Mouse (Mus musculus) ovary, adult 18-20 months (tissue): ENCODE measurements at regions not wholly inside any gene's neighbourhood (a gene's known extent, or its start where the extent isn't known, plus 50 kb on each side); places are given as distances from the start of the nearest gene placed in this dataset.

Experiments
- DNase-seq: peaks from one replicate; pipeline ENCODE4 v3.0.0; 2022; ENCODE audit warnings: low spot score, mixed read lengths

DNA sequence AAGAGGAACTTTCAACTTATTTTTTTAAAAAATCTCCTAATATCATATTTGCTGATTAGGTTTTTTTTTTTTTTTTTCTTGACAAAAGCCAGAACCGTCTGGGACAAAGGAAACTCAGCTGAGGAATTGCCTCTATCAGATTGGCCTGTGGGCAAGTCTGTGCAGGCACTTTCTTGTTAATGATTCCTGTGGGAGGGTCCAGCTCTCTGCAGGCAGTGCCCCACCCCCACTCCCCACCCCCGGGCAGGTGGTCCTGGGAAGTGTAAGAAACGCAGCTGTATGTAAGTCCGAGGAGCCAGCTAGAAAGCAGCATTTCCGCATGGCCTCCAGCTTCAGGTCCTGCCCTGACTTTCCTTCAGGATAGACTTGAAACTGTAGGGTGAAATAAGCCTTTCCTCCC lies 377.7 kb downstream of the Sox2 start:
- no peak for DNase-seq

DNA sequence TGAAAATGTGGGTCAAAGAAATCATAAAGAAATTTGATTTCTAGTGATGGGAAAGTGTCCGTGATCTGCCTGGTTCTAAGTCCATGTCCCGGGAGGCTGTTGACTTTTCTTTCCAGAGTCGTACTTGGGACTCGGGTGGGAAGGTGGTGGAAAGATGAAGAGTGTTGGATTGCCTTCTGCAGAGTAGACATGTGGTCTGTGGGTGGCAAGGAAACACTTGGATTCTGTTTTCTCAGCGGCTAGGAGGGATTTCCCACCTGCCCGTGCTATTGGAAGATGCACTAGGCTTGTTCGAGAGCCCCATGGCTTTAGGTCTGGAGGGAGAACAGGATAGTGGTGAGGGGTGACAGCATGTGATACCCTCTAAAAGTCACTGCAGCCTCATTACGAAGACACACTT lies 379.7 kb downstream of the Sox2 start:
- no peak for DNase-seq

DNA sequence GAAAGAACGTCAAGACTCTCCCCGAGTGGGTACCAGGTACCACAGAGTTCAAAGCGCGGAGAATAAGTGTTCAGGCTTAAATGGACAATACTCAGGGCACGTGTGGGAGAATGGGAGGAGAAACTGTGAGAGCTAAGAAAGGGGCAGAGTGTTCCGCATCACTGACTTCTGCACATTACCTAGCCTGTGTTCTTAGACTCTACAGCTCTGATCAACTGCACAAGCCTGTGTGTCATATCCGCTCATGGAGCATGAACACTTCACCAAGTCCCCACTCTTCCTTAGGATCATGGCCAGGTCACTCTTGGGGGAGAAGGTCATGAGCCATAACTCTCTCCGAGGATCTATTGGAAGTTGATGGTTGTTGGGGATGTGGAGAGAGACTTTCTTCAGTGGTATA lies 383.4 kb downstream of the Sox2 start:
- no peak for DNase-seq

DNA sequence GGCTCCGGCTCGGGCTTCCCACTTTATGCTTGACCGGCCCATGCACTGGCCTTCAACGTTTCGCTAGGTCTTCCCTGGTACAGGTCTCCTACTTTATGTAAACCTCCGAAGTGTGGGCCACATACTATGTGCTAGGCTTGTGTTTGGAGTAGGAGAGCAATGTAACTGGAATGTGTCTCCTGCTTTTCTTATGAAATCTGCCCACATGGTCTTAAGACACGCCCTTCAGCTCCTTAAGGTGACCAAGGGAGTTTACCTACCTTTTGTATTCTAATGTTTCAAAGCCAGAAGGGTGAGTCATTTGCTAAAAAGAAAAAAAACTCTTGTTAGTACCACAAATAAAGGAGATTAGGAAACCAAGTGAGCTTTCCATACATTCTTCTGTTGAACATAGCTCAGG lies 385.0 kb downstream of the Sox2 start:
- no peak for DNase-seq

DNA sequence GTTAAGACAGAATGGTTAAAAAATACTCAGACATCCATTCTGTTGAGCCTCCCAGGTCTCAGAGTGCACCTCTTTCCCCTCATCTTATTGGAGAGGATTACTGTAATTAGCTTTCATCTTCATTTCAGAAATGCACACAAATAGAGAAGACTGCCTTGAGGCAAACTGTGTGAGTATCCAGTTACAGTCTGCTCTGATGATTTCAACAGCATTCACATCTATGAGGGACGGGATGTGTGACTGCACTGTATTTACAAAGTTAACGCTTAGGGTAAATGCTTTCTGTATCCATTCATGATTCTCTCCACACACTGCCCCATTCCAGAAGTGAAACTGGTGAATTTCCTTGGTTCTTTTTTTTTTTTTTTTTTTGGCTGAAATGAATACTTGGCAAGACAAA lies 393.5 kb downstream of the Sox2 start:
- DNase-seq: no peak

DNA sequence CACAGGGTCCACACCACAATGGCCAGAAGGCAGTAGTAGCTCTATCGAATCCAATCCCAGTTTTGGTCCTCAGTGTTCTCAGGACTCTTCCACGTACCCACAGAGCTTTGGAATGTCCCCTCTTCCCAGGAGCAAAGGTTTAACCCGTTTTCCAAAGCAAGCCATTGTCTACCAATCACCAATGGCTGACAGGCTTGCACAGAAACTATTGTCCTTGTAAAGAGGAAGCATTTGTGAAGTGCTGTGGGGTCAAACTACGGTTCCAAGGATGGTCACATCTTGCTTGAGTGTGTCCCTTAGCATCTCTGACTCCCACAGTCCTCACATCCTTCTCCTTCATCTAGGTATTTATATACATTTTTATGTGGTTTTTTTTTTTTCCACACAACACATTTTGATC lies 409.2 kb downstream of the Sox2 start:
- DNase-seq: no peak

DNA sequence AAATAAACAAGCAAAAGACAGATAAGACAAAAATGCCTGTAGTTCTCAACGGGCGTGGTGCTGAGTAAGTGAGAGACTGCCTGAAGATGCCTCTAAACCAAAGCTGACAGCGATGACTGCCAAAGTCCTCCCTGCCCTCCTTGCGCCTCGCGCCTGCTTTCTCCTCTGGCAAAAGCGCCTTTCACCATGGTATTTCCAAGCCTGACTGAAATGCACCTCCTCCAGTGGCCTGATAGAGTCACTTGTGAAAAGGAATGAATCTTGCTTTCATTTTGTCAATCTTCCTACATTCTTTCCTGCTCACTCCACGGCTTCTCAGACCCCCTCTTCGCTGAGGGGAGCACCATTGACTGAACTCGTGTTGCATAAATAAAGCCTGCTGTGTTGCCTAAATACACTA lies 409.8 kb downstream of the Sox2 start:
- DNase-seq: no peak

DNA sequence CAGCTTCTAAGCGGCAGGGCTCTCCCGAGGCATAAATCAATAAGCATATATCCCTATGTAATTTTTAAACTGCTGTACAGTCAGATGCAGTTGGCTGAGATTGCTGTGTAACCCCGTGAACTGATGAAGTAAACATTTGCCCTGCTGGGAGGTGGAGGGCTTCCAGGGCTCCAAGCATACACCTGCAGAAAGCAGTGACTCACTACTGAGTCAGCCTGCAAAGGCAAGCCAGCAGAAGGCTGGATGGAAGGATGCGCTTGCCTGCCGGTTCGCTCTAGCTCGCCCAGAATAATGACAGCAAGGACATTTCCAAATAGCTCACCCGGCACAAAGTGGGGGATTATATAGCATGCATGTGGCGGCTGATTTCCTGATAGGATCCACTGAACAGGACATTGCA lies 416.6 kb downstream of the Sox2 start:
- no peak for DNase-seq

DNA sequence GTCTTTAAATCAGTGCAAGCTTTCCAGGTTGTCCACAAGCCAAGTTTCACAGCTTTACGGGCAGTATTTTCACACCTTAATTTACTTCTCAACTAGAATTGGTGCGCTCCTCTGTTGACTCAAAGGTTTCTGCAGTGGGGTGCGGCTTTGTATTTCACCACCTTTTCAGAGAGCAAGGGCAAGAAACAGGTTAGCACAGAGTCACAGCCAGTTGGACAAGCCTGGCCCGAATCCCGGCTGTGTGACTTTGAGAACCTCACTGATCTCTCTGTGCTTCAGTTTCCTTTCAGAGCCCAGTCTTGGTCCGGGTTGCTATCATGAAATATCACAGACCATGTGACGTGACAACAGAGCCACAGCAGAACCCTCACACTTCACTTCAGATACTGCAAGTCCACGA lies 418.4 kb downstream of the Sox2 start:
- no peak for DNase-seq

DNA sequence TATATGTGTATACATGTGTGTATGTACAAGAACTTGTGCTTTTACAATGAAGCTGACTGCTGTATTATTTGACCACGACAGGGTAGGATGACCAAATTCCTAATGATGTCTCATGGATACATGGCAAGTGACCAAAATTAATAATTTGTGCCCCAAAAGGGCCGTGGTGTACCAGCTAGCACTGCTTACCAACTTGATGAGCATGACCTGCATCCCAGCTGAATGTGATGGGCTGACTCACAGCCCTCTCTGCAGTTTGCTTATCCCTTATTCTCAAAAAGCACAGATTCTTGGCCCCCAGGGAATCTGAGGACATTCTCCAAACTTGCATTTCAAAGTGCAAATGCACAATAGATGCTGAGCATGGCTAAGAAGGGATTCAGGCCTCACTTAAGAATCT lies 420.8 kb downstream of the Sox2 start:
- DNase-seq: no peak

DNA sequence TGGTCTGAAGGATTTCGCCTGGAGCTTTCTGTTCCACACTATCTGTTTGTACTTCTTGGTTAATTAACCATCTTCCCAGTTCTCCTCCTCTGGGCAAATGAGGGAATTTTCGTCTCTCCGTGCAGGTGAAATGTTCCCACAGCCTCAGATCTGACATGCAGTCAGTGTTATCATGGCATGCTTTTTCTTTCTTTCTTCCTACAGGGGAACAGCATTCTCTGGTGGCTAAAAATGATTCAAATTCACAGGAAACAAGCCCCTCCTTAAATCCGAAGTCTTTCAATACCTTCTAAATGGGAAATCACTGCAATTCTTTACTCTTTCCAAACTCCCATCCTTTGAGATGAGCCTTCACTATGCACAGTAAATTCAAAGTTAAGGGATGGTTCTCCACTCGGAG lies 429.7 kb downstream of the Sox2 start:
- no peak for DNase-seq

DNA sequence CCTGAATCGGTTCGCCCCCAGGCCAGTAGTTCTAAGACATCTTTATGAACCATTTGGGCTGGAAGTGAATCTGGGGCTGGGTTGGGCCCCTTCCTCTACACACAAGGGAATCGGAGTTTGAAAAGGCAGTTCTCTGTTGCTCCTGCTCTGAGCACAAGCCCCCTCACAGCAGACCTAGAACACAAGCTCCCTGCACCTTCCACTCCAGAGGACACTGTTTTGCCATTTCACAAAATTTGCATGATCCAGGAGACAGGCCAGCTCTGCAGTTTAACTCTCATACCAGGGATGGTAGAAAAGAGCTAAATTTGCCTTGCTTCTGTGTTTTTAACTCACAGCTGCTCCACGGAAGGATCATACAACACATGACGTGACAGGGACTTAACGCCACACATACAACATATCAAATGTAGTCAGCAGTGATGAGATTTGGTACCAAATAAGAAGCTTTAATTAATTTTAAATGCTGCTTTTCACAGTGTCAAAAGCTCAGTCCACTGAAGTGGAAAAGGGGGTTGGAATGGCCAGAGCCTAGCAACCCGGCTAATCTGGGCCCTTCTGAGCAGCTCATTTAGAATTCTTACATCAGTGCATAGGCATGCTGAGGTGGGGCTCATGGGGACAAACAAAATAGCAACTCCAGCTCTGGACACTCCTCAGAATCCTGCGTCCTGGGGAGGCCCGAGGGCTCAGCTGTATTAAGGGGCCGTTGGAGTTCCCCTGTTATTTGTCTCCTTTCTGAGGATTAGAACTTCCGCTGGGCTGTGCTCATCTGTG lies 434.1 kb downstream of the Sox2 start:
- DNase-seq: no peak

DNA sequence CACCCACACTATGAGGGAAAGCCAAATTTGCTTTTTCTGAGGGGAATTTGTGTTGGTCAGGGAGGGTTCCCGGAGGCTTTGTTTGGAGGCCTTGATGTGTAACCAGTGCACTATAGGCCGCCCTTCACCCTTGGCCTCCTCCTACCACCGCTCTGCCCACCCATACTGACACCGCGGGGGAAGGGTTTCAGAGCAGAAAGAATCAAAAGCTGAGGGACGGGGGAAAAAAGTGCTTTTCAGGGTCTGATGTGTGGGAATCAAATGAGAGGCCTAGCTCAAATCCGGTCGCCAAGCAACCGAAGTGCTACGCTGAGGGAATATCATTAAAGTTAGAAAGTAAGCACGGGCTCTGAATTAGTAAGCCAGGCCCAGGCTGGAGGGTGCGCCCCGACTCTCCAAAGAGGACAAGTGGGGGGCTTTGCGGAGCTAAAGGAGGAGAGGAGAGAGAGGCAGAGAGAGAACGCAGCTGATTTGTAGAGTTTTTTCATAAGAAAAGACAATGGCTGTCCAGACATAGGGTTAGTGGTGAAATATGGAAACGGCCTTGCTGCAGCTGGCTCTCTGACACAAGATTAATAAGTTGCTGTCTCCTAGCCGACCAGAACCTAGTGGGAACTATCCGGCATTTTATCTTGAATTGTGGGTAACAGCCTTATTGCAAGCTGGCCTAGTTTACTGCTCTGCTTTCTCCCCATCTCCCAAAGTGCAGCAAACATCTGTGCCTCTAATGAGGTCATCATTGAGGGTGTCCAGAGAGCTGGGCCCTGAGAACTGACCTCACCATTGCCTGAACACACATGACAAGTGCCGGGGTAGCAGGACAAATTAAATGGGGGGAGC lies 438.3 kb downstream of the Sox2 start:
- no peak for DNase-seq

DNA sequence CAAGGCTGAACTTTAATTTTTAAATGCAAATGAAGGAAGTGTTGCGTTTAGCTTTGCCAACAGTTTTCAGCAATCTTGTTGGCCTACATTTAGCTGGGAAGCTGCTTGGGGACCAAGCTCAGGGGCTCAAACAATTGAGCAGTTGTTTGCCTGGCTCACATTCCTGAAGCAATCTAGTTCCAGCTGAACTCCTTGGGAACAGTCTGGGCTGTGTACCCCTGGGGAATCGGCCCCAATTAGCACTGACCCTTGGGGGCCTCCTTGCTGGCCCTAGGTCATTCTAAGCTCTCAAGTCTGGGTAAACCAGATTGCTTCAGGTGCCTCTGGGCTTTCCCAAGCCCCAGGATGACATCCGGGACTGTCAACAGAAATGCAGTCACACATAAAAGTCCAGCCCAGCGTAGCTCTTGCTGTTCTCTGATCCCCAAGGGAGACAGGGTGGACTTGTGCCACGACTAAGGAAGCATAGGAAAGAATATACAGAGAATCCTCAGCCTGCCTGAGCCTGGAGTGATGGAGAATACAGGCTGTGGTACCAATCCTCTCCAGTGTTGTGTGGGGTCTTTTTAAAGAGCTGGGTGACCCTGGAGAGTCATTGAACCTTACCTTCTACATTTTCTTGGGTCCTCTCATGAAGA lies 440.4 kb downstream of the Sox2 start:
- no peak for DNase-seq

DNA sequence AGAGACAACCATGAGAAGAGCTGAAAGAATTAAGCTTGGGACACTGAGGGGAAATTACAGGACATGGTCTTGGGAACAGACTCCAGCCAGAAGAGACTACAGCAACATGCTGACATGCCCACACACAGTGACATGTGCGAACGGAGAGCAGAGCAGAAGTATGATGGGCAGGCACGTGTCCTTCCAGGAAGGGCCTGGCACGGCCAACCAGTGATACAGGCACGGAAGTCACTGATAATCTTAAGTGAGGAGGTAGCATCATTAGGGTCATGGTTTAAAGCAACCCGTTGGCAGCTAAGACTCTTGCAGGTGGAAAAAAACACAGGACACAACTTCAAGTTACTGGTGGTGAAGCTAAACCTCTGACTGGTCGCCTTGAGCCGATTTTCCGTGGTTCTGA lies 442.8 kb downstream of the Sox2 start:
- DNase-seq: no peak

DNA sequence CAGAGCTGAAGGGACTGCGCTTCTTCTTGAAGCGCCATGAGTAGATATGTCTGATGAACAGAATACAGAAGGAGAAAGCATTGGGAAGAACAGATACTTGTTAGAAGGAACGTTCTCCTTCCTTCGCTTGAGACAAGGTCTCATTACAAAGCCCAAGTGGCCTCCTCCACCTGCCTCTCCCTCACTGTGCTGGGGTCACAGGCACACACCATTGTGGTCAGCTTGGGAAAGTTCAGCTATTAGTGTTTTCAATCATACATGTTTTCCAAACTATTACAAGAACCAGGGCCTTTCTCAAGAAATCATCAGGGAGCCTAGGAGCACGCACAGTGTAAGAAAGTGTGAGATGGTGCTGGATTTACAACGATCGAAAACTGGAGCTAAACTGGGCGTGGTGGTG lies 445.0 kb downstream of the Sox2 start:
- DNase-seq: no peak

DNA sequence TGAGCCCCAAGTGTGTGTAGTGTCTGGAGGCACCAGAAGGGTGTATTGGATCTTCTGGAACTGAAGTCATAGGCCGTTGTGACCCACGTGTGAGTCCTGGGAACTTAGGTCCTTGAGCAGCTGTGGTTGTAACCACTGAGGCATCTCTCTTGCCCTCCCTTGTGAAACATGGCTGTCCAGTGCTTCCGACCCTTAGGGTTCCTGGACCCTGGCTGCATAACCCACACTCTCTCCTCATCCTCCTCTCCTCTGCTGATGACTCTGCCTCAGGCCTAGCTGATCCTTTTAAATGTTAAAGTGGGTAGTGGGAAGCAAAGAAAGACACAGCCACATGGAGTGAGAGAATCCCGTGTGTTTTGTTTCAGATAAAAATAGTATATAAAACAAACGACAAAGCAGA lies 446.2 kb downstream of the Sox2 start:
- no peak for DNase-seq

DNA sequence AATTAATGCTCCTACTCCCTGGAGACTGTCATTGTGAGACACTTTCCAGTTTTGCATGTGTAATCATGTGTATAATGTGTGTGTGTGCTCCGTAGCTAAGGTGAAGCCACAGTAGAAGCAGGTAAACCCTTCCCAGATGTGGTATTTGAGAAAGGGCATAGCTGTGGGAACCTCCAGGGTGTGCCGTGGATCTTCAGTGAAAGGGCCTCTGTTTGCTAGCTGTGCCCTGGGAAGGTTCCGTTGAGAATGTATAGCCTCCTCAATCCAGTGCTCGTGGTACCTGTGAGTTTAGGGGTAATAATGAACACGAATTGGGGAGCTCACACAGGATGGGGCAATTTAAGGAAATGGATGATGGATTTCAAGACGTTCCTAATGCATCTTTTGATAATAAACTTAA lies 447.6 kb downstream of the Sox2 start:
- no peak for DNase-seq

DNA sequence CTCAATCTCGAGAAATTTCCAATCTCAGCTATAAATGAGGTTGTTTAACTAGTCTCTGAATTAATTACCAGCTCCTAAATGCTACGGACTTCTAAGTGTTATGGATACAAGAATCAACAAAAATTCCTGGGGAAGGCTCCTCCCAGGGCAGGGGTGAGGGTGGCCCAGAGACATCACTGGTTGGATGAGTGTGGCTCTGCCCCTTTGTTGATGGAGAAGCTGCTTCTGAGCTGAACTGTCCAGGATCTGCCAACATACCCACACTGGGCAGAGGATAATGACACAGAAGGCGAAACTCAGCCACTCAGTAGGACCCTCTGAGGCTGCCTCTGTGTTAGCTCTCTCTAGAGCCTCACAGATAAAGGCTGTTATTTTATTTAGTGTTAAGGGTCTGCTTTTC lies 449.0 kb downstream of the Sox2 start:
- DNase-seq: no peak

DNA sequence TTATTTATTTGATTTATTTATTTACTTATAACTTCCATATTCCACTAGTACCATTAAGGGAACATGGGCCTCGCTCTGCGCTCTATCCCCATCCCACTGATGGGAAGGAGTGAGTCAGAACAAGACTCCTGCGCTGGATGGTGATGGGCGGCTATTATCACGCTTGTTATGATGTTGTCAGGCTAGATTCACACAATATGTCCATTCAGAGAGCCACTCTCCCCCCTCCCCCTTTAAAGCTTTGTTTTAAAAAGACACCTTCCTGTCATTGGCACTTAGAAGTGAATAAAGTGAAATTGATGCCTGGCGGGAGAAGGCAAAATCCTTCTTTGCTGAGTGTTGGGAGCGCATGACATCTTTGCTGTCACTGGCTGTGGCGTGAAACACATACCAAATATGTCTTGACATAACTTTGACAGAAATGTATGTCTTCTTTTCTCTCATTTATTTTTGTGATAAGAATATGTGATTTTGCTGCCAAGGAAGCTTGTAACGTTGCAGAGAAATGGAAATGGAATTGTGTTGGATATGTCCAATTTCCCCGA lies 449.7 kb downstream of the Sox2 start:
- no peak for DNase-seq

DNA sequence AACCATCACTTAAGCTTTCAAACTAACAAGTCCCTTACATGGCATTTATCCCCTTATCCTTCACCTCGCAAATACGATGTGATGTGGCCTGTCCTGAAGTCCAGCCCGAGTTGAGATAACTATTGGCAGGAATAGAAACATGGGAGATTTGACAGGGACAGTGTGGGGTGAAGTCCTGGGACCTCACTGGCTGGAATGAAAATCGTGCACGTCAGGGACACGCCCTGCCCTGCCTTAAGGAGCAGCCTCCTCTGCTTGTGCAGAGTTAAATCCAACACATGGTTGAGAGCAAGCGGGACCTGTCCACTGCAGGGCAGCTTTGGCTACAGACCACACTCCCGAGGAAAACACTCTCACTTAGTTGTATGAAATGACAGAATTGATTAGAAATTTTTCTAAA lies 451.1 kb downstream of the Sox2 start:
- DNase-seq: no peak

DNA sequence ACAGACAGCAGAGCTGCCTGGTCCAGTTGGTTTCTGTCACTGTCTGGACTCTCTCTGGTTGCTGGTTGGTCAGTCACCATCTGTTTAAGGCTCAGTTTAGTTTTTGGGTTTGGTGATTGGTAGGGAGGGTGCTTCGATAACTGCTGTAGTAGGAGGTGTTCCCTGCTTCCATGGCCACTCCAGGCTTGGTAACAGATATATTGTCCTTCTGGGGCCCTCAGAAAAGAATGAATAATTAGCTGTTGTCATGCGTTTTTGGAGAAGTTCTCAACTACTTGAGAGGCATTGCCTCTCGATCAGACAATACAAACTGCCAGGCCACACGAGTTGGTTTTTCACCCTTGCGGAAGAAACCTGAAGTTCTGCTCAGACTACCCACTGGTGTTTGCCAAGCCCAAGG lies 451.7 kb downstream of the Sox2 start:
- DNase-seq: no peak
